Mouse (Mus musculus): ENCODE results near the gene Shkbp1. TPM values are rescaled to one million over a fixed set of nuclear protein-coding genes. Genes with fewer than 3 reads are reported as not detected.

Shkbp1 gene
- polyA plus RNA-seq (2011; ENCODE audit: insufficient read depth, insufficient read length, low read depth, missing spikeins): 43.6 and 44.5 TPM in 2 replicates

GRCm38 (mm10) chr7:27355745-27356240 is at the start of gene Shkbp1:
Shkbp1 (minus strand) TSS chr7:27356019.
- peak within 1 kb of the TSS; percentile 78 for H3K9ac ChIP-seq (ENCODE audit: low read depth, poor library complexity, severe bottlenecking)
- H3K27me3 ChIP-seq (ENCODE audit: control insufficient read depth, insufficient read depth, low read length, poor library complexity, severe bottlenecking): no peaks in the 10 kb centered on the region
- H3K27ac ChIP-seq (ENCODE audit: insufficient read depth, low read length): peak within 1 kb of the TSS; percentile 65
- peak within 1 kb of the TSS; percentile 92 for H3K4me3 ChIP-seq (ENCODE audit: low read depth, low read length)
- no peaks in the 10 kb centered on the region for H3K9me3 ChIP-seq (replicated peaks; ENCODE audit: control insufficient read depth, insufficient read depth, low read length, poor library complexity, severe bottlenecking)
- H3K36me3 ChIP-seq (ENCODE audit: control insufficient read depth, insufficient read depth, low read length, poor library complexity, severe bottlenecking): 0 out of 2 replicates have a peak, but pooled peaks cover 3% of the 10 kb centered on the region
- TF ChIP-seq CTCF (IDR thresholded peaks at IDR 0.05; ENCODE audit: low read depth, low read length) (no peak), POLR2A (IDR thresholded peaks at IDR 0.05; ENCODE audit: insufficient read depth, low read length) (no peak), EP300 (IDR thresholded peaks at IDR 0.05; ENCODE audit: insufficient read depth, low read depth, low read length) (no peak)
- no peaks in the 10 kb centered on the region for H3K4me1 ChIP-seq (ENCODE audit: control insufficient read depth, insufficient read depth, low read length)

GRCm38 (mm10) chr7:27404203-27404942 is 48.6 kb upstream of the Shkbp1 start:
- no peak overlapping the region for H3K27ac ChIP-seq (ENCODE audit: insufficient read depth, low read length)
- H3K36me3 ChIP-seq (ENCODE audit: control insufficient read depth, insufficient read depth, low read length, poor library complexity, severe bottlenecking): no peaks in the 10 kb centered on the region
- TF ChIP-seq CTCF (IDR thresholded peaks at IDR 0.05; ENCODE audit: low read depth, low read length) (no peak), EP300 (IDR thresholded peaks at IDR 0.05; ENCODE audit: insufficient read depth, low read depth, low read length) (no peak), POLR2A (IDR thresholded peaks at IDR 0.05; ENCODE audit: insufficient read depth, low read length) (no peak)
- H3K4me3 ChIP-seq (ENCODE audit: low read depth, low read length): peak overlapping the region; percentile 57
- H3K4me1 ChIP-seq (ENCODE audit: control insufficient read depth, insufficient read depth, low read length): no peaks in the 10 kb centered on the region
- H3K27me3 ChIP-seq (ENCODE audit: control insufficient read depth, insufficient read depth, low read length, poor library complexity, severe bottlenecking): no peaks in the 10 kb centered on the region
- H3K9me3 ChIP-seq (replicated peaks; ENCODE audit: control insufficient read depth, insufficient read depth, low read length, poor library complexity, severe bottlenecking): no peaks in the 10 kb centered on the region
- peak overlapping the region; percentile 68 for H3K9ac ChIP-seq (ENCODE audit: low read depth, poor library complexity, severe bottlenecking)

- Histone ChIP-seq H3K4me1 (ENCODE audit: control insufficient read depth, insufficient read depth, low read length) (no peaks in the 10 kb centered on the region), H3K27ac (ENCODE audit: insufficient read depth, low read length) (no peak overlapping the region), H3K27me3 (ENCODE audit: control insufficient read depth, insufficient read depth, low read length, poor library complexity, severe bottlenecking) (no peaks in the 10 kb centered on the region), H3K9ac (ENCODE audit: low read depth, poor library complexity, severe bottlenecking) (peak overlapping the region; percentile 3; the same call in 1 of the 2 replicates), H3K9me3 (replicated peaks; ENCODE audit: control insufficient read depth, insufficient read depth, low read length, poor library complexity, severe bottlenecking) (no peaks in the 10 kb centered on the region), H3K4me3 (ENCODE audit: low read depth, low read length) (peak overlapping the region; percentile 41), H3K36me3 (ENCODE audit: control insufficient read depth, insufficient read depth, low read length, poor library complexity, severe bottlenecking) (no peaks in the 10 kb centered on the region)
- peak; percentile 95 for TF ChIP-seq CTCF (IDR thresholded peaks at IDR 0.05; ENCODE audit: low read depth, low read length)
- TF ChIP-seq EP300 (IDR thresholded peaks at IDR 0.05; ENCODE audit: insufficient read depth, low read depth, low read length): peak; percentile 62; the same call in 1 of the 2 replicates
- no peak for TF ChIP-seq POLR2A (IDR thresholded peaks at IDR 0.05; ENCODE audit: insufficient read depth, low read length)
Observed at GRCm38 (mm10) chr7:27402675-27403074, 46.9 kb upstream of the Shkbp1 start.

- Histone ChIP-seq H3K9me3 (replicated peaks; ENCODE audit: control insufficient read depth, insufficient read depth, low read length, poor library complexity, severe bottlenecking) (no peaks in the 10 kb centered on the region), H3K27ac (ENCODE audit: insufficient read depth, low read length) (no peak overlapping the region), H3K4me3 (ENCODE audit: low read depth, low read length) (no peak overlapping the region), H3K27me3 (ENCODE audit: control insufficient read depth, insufficient read depth, low read length, poor library complexity, severe bottlenecking) (no peaks in the 10 kb centered on the region), H3K9ac (ENCODE audit: low read depth, poor library complexity, severe bottlenecking) (no peak overlapping the region), H3K36me3 (ENCODE audit: control insufficient read depth, insufficient read depth, low read length, poor library complexity, severe bottlenecking) (no peaks in the 10 kb centered on the region), H3K4me1 (ENCODE audit: control insufficient read depth, insufficient read depth, low read length) (no peaks in the 10 kb centered on the region)
- TF ChIP-seq CTCF (IDR thresholded peaks at IDR 0.05; ENCODE audit: low read depth, low read length): no peak
- TF ChIP-seq POLR2A (IDR thresholded peaks at IDR 0.05; ENCODE audit: insufficient read depth, low read length): no peak
- no peak for TF ChIP-seq EP300 (IDR thresholded peaks at IDR 0.05; ENCODE audit: insufficient read depth, low read depth, low read length)
Observed at GRCm38 (mm10) chr7:27400545-27400944, 44.7 kb upstream of the Shkbp1 start.

GRCm38 (mm10) chr7:27397048-27397949 is 41.5 kb upstream of the Shkbp1 start:
- Histone ChIP-seq H3K9me3 (replicated peaks; ENCODE audit: control insufficient read depth, insufficient read depth, low read length, poor library complexity, severe bottlenecking) (no peaks in the 10 kb centered on the region), H3K4me1 (ENCODE audit: control insufficient read depth, insufficient read depth, low read length) (no peaks in the 10 kb centered on the region), H3K27ac (ENCODE audit: insufficient read depth, low read length) (peak overlapping the region; percentile 60; the same call in 1 of the 2 replicates), H3K4me3 (ENCODE audit: low read depth, low read length) (peak overlapping the region; percentile 77), H3K9ac (ENCODE audit: low read depth, poor library complexity, severe bottlenecking) (peak overlapping the region; percentile 60), H3K36me3 (ENCODE audit: control insufficient read depth, insufficient read depth, low read length, poor library complexity, severe bottlenecking) (no peaks in the 10 kb centered on the region), H3K27me3 (ENCODE audit: control insufficient read depth, insufficient read depth, low read length, poor library complexity, severe bottlenecking) (no peaks in the 10 kb centered on the region)
- TF ChIP-seq POLR2A (IDR thresholded peaks at IDR 0.05; ENCODE audit: insufficient read depth, low read length): no peak
- TF ChIP-seq EP300 (IDR thresholded peaks at IDR 0.05; ENCODE audit: insufficient read depth, low read depth, low read length): 0 out of 2 replicates have a peak, but pooled peaks have one; percentile 21
- peak; percentile 90 for TF ChIP-seq CTCF (IDR thresholded peaks at IDR 0.05; ENCODE audit: low read depth, low read length)

Data from ES-Bruce4 (cell line).